ENCODE assay signal across 7 mouse cellular contexts in the genomic region with DNA sequence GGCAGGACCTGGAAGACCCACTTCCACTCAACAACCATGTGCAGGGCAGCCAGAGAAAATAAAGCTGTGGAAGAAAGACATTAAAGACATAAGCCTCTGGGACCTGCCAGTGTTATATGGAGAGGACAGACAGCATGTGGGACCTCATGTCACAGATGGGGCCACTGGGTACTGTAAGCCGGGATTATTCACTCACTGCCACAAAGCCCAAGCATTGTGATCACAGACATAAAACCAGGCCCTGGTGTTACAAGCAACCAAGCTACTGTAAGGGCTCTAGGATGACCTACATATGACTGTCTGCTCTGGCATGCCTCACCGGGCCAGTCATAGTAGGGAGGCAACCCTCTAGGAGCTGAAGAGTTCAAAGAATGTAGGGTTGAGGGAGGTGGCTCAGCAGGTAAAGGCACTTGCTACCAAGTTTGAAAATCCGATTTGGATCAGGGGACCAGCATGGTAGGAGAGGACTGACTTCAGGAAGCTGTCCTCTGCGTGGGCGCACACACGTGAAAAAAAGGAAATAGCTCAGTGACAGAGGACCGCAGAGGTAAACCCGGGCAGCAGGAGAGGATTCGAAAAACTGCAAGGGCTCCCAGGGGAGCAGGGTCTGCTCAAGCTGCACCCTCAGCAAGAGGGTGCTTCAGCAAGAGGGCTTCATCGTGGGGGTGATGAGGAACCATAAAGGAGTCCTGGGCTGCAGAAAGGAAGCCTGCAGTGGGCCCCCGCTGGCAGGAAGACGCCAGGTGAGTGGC. TPM values are rescaled to one million over a fixed set of nuclear protein-coding genes. Genes with fewer than 3 reads are reported as not detected.
DNase-seq lines count a peak whose midpoint lies in the region; ATAC-seq and TF ChIP-seq lines count a peak whose summit lies in the region.

No protein-coding gene starts in this region.

- peak overlapping the region; percentile 90 for H3K9ac ChIP-seq in forebrain, embryonic 16.5 days (replicated peaks; ENCODE audit: low read depth, low read length)
- peak overlapping the region; percentile 97 for H3K9ac ChIP-seq in liver, postnatal 0 days (replicated peaks)
- H3K9ac ChIP-seq in stomach, embryonic 15.5 days: peak overlapping the region; percentile 85

- peak overlapping the region; percentile 81 for H3K27ac ChIP-seq in bone marrow, adult 2 months (ENCODE audit: control insufficient read depth, insufficient read depth, low read depth, low read length, poor library complexity)
- no peak overlapping the region for H3K27ac ChIP-seq in forebrain, embryonic 16.5 days (ENCODE audit: low read length)
- peak overlapping the region; percentile 84 for H3K27ac ChIP-seq in liver, postnatal 0 days (ENCODE audit: low read depth)
- H3K27ac ChIP-seq in stomach, embryonic 15.5 days: 0 out of 2 replicates have a peak overlapping the region, but pooled peaks have one; percentile 13

- DNase-seq in lung, adult 2 months: no peak
- DNase-seq in lung, postnatal 10 days: no peak
- no peak for DNase-seq in liver, postnatal 0 days
- DNase-seq in right cerebral cortex, postnatal 14 days: no peak

- no peak for TF ChIP-seq EP300 in liver, postnatal 0 days (IDR thresholded peaks at IDR 0.05; ENCODE audit: low read depth)

- H3K4me3 ChIP-seq in lung, adult 2 months (replicated peaks; ENCODE audit: extremely low read depth, low read depth, low read length): peak overlapping the region; percentile 77
- peak overlapping the region; percentile 92 for H3K4me3 ChIP-seq in bone marrow, adult 2 months (replicated peaks; ENCODE audit: control insufficient read depth, low read depth, low read length)
- peak overlapping the region; percentile 91 for H3K4me3 ChIP-seq in forebrain, embryonic 16.5 days (replicated peaks; ENCODE audit: low read length)
- peak overlapping the region; percentile 93 for H3K4me3 ChIP-seq in liver, postnatal 0 days (ENCODE audit: low read depth, low read length)
- H3K4me3 ChIP-seq in stomach, embryonic 15.5 days (replicated peaks): peak overlapping the region; percentile 88

- H3K27me3 ChIP-seq in forebrain, embryonic 16.5 days (replicated peaks; ENCODE audit: control insufficient read depth, insufficient read depth, low read length): no peaks in the 10 kb centered on the region; the same call in 1 of the 2 replicates
- no peaks in the 10 kb centered on the region for H3K27me3 ChIP-seq in liver, postnatal 0 days (ENCODE audit: insufficient read depth, low read length)
- H3K27me3 ChIP-seq in stomach, embryonic 15.5 days (replicated peaks): no peaks in the 10 kb centered on the region

- no peak for ATAC-seq in forebrain, embryonic 16.5 days
- no peak for ATAC-seq in liver, postnatal 0 days
- no peak for ATAC-seq in stomach, embryonic 15.5 days (ENCODE audit: insufficient read depth, low FRiP score, low read depth)

- 0 out of 2 replicates have a peak, but pooled peaks have one; percentile 3 for TF ChIP-seq POLR2A in lung, adult 2 months (IDR thresholded peaks at IDR 0.05; ENCODE audit: borderline replicate concordance, extremely low read depth, low read depth, low read length)
- TF ChIP-seq POLR2A in bone marrow, adult 2 months (IDR thresholded peaks at IDR 0.05; ENCODE audit: borderline replicate concordance, control insufficient read depth, low read depth, low read length): no peak

- WGBS in lung, adult 2 months: 4% methylated on average over 12 of the region's 12 CpGs
- 3% methylated on average over 12 of the region's 12 CpGs for WGBS in bone marrow, adult 2 months
- 20% methylated on average over 12 of the region's 12 CpGs for WGBS in forebrain, embryonic 16.5 days
- WGBS in liver, postnatal 0 days (ENCODE audit: insufficient replicate concordance): 5% methylated on average over 12 of the region's 12 CpGs
- WGBS in stomach, embryonic 15.5 days: 14% methylated on average over 12 of the region's 12 CpGs

- peaks cover 28% of the 10 kb centered on the region for H3K4me1 ChIP-seq in lung, adult 2 months (ENCODE audit: control insufficient read depth, insufficient read depth, low read length)
- H3K4me1 ChIP-seq in bone marrow, adult 2 months (ENCODE audit: control insufficient read depth, insufficient read depth, low read length): peaks cover 2% of the 10 kb centered on the region; the same call in 1 of the 2 replicates
- peaks cover 23% of the 10 kb centered on the region for H3K4me1 ChIP-seq in forebrain, embryonic 16.5 days (replicated peaks; ENCODE audit: control insufficient read depth, insufficient read depth, low read length)
- peaks cover 40% of the 10 kb centered on the region for H3K4me1 ChIP-seq in liver, postnatal 0 days (ENCODE audit: insufficient read depth)
- peaks cover 24% of the 10 kb centered on the region for H3K4me1 ChIP-seq in stomach, embryonic 15.5 days

- H3K9me3 ChIP-seq in forebrain, embryonic 16.5 days (ENCODE audit: control insufficient read depth, low read length): no peaks in the 10 kb centered on the region
- no peaks in the 10 kb centered on the region for H3K9me3 ChIP-seq in liver, postnatal 0 days (ENCODE audit: low read length)
- no peaks in the 10 kb centered on the region for H3K9me3 ChIP-seq in stomach, embryonic 15.5 days

- no peaks in the 10 kb centered on the region for H3K36me3 ChIP-seq in forebrain, embryonic 16.5 days (ENCODE audit: control insufficient read depth, insufficient read depth)
- peaks cover under 1% of the 10 kb centered on the region for H3K36me3 ChIP-seq in liver, postnatal 0 days (replicated peaks; ENCODE audit: insufficient read depth, low read length)
- peaks cover 14% of the 10 kb centered on the region; the same call in 1 of the 2 replicates for H3K36me3 ChIP-seq in stomach, embryonic 15.5 days

- TF ChIP-seq CTCF in lung, adult 2 months (IDR thresholded peaks at IDR 0.05; ENCODE audit: insufficient read depth, low read length): no peak
- no peak for TF ChIP-seq CTCF in bone marrow, adult 2 months (IDR thresholded peaks at IDR 0.05; ENCODE audit: control insufficient read depth, insufficient read depth, low read length)
- no peak for TF ChIP-seq CTCF in liver, postnatal 0 days (IDR thresholded peaks at IDR 0.05; ENCODE audit: low read depth)

- H3K4me2 ChIP-seq in forebrain, embryonic 16.5 days (ENCODE audit: low read length): peak overlapping the region; percentile 99
- peak overlapping the region; percentile 96 for H3K4me2 ChIP-seq in liver, postnatal 0 days (ENCODE audit: low read depth, low read length)
- H3K4me2 ChIP-seq in stomach, embryonic 15.5 days: peak overlapping the region; percentile 95

RNA-seq across cellular contexts. Expression of gene Abhd17a, which starts 0.8 kb away (rescaled TPM):
- polyA plus RNA-seq in lung, adult 2 months (2012; rRNA removed): 191 and 262 TPM in 2 replicates
- polyA plus RNA-seq in bone marrow, adult 2 months (2011; ENCODE audit: insufficient read depth, insufficient read length, low replicate concordance, missing spikeins): 44.4 and 53.1 TPM in 2 replicates
- 92.2 and 93.1 TPM in 2 replicates for polyA plus RNA-seq in forebrain, embryonic 16.5 days (2015; fragmentation: Nextera tagmentation; extraction: Ambion mirVana)
- polyA plus RNA-seq in liver, postnatal 0 days (2015; fragmentation: Nextera tagmentation; extraction: Ambion mirVana): 50.2 and 59.3 TPM in 2 replicates
- polyA plus RNA-seq in stomach, embryonic 15.5 days (2015; fragmentation: Nextera tagmentation; extraction: Ambion mirVana): 102 and 103 TPM in 2 replicates

RNA-seq across cellular contexts. Expression of gene Klf16, which starts 12.2 kb away (rescaled TPM):
- 24.8 and 31.5 TPM in 2 replicates for polyA plus RNA-seq in lung, adult 2 months (2012; rRNA removed)
- 13.4 and 18.6 TPM in 2 replicates for polyA plus RNA-seq in bone marrow, adult 2 months (2011; ENCODE audit: insufficient read depth, insufficient read length, low replicate concordance, missing spikeins)
- polyA plus RNA-seq in forebrain, embryonic 16.5 days (2015; fragmentation: Nextera tagmentation; extraction: Ambion mirVana): 9.2 and 10.1 TPM in 2 replicates
- polyA plus RNA-seq in liver, postnatal 0 days (2015; fragmentation: Nextera tagmentation; extraction: Ambion mirVana): 6.1 and 6.5 TPM in 2 replicates
- 9.3 and 10.3 TPM in 2 replicates for polyA plus RNA-seq in stomach, embryonic 15.5 days (2015; fragmentation: Nextera tagmentation; extraction: Ambion mirVana)

RNA-seq across cellular contexts. Expression of gene Scamp4, which starts 13.4 kb away (rescaled TPM):
- polyA plus RNA-seq in lung, adult 2 months (2012; rRNA removed): 91.4 and 110 TPM in 2 replicates
- polyA plus RNA-seq in bone marrow, adult 2 months (2011; ENCODE audit: insufficient read depth, insufficient read length, low replicate concordance, missing spikeins): 12.9 and 17.2 TPM in 2 replicates
- 69.9 and 77.2 TPM in 2 replicates for polyA plus RNA-seq in forebrain, embryonic 16.5 days (2015; fragmentation: Nextera tagmentation; extraction: Ambion mirVana)
- polyA plus RNA-seq in liver, postnatal 0 days (2015; fragmentation: Nextera tagmentation; extraction: Ambion mirVana): 27.5 and 29.2 TPM in 2 replicates
- polyA plus RNA-seq in stomach, embryonic 15.5 days (2015; fragmentation: Nextera tagmentation; extraction: Ambion mirVana): 86.1 and 93.0 TPM in 2 replicates

RNA-seq across cellular contexts. Expression of gene Adat3, which starts 13.4 kb away (rescaled TPM):
- 10.0 and 14.1 TPM in 2 replicates for polyA plus RNA-seq in lung, adult 2 months (2012; rRNA removed)
- polyA plus RNA-seq in bone marrow, adult 2 months (2011; ENCODE audit: insufficient read depth, insufficient read length, low replicate concordance, missing spikeins): 2.2 and 3.2 TPM in 2 replicates
- 6.4 and 6.7 TPM in 2 replicates for polyA plus RNA-seq in forebrain, embryonic 16.5 days (2015; fragmentation: Nextera tagmentation; extraction: Ambion mirVana)
- polyA plus RNA-seq in liver, postnatal 0 days (2015; fragmentation: Nextera tagmentation; extraction: Ambion mirVana): 2.1 and 2.6 TPM in 2 replicates
- polyA plus RNA-seq in stomach, embryonic 15.5 days (2015; fragmentation: Nextera tagmentation; extraction: Ambion mirVana): 6.1 and 6.4 TPM in 2 replicates

RNA-seq across cellular contexts. Expression of gene Gm49322, which starts 16.5 kb away (rescaled TPM):
- 1.6 and 2.2 TPM in 2 replicates for polyA plus RNA-seq in lung, adult 2 months (2012; rRNA removed)
- polyA plus RNA-seq in bone marrow, adult 2 months (2011; ENCODE audit: insufficient read depth, insufficient read length, low replicate concordance, missing spikeins): 2.0 and 2.4 TPM in 2 replicates
- polyA plus RNA-seq in forebrain, embryonic 16.5 days (2015; fragmentation: Nextera tagmentation; extraction: Ambion mirVana): 3.1 and 4.1 TPM in 2 replicates
- 0.20 and 0.52 TPM in 2 replicates for polyA plus RNA-seq in liver, postnatal 0 days (2015; fragmentation: Nextera tagmentation; extraction: Ambion mirVana)
- polyA plus RNA-seq in stomach, embryonic 15.5 days (2015; fragmentation: Nextera tagmentation; extraction: Ambion mirVana): 3.9 TPM in 2 replicates
